Mouse (Mus musculus): Measurements from ENCODE around the gene Zic2. TPM values are rescaled to one million over a fixed set of nuclear protein-coding genes. Genes with fewer than 3 reads are reported as not detected.

Gene Zic2
- polyA plus RNA-seq, 1 experiment from 2014 or later = 12.9 TPM

DNA sequence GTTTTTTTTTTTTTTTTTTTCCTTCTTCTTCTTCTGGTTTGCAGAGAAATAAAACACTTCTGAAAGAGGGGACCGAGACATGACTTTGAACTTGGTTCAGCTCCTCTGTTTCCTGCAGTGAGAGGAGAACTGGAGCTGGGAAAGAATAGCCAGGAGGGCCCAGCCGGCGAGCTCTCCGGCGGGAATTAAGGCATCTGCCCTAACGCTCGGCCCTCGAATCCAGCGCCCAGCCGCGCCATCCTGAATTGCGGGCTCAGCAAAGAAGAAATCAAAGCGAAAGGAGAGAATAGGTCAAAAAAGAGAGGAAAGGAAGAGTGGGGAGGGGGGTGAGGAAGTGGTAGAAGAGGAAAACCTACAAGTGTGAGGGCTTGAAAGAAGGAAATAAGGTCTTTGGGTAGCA is 3.1 kb upstream of the Zic2 start:
- H3K4me1 ChIP-seq (replicated peaks) = peaks cover 15% of the 10 kb centered on the region
- no peak for ATAC-seq (ENCODE audit: low FRiP score, low read depth)
- H3K27ac ChIP-seq (replicated peaks) = peak overlapping the region; percentile 97
- no peaks in the 10 kb centered on the region for H3K36me3 ChIP-seq
- peaks cover 50% of the 10 kb centered on the region for H3K27me3 ChIP-seq
- H3K9ac ChIP-seq = peak overlapping the region; percentile 39; the same call in 1 of the 2 replicates
- no peaks in the 10 kb centered on the region for H3K9me3 ChIP-seq
- peak overlapping the region; percentile 55 for H3K4me3 ChIP-seq
- H3K4me2 ChIP-seq = peak overlapping the region; percentile 55
- 2% methylated on average over 13 of the region's 13 CpGs for WGBS

- H3K9ac ChIP-seq = peak overlapping the region; percentile 39; the same call in 1 of the 2 replicates
- 14% methylated on average over 5 of the region's 5 CpGs for WGBS
- H3K27ac ChIP-seq (replicated peaks) = peak overlapping the region; percentile 97
- no peaks in the 10 kb centered on the region for H3K36me3 ChIP-seq
- H3K4me1 ChIP-seq (replicated peaks) = peaks cover 15% of the 10 kb centered on the region
- H3K9me3 ChIP-seq = no peaks in the 10 kb centered on the region
- no peak for ATAC-seq (ENCODE audit: low FRiP score, low read depth)
- peak overlapping the region; percentile 55 for H3K4me3 ChIP-seq
- peak overlapping the region; percentile 55 for H3K4me2 ChIP-seq
- peaks cover 46% of the 10 kb centered on the region for H3K27me3 ChIP-seq
Observed at GRCm38 (mm10) chr14:122472647-122473046, 2.6 kb upstream of the Zic2 start.

DNA sequence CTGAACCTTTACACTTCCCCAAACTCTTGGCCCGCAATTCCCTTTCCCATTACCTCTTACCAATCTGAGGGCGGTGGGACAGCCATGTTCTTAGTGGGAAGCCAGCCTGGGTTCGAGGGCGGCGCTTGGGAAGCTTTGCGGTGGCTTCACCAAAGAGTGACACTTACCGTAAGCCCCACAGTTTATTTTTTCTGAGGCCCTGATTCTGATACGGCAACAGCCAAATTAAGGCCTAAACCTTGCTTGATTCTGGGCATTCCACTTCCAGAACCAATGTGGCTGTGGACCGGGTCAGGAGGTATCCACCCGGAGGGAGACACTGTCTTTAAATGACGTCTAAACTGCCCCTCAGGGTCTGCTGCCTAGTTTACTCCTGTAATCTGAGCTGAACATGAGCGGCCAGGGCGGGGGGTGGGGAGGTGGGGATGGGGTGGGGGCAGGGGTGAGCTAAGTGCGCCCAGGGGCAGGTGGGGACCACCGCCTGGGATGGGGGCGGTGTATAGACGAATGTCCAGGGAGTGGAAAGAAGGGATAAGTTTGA is 2.0 kb upstream of the Zic2 start:
- 5% methylated on average over 17 of the region's 17 CpGs for WGBS
- Histone ChIP-seq H3K9ac (peak overlapping the region; percentile 39; the same call in 1 of the 2 replicates), H3K9me3 (no peaks in the 10 kb centered on the region), H3K36me3 (no peaks in the 10 kb centered on the region), H3K4me3 (peak overlapping the region; percentile 55), H3K4me2 (peak overlapping the region; percentile 55), H3K27ac (replicated peaks) (peak overlapping the region; percentile 97), H3K27me3 (peaks cover 44% of the 10 kb centered on the region), H3K4me1 (replicated peaks) (peaks cover 15% of the 10 kb centered on the region)
- no peak for ATAC-seq (ENCODE audit: low FRiP score, low read depth)

- peak; percentile 82 for ATAC-seq (ENCODE audit: low FRiP score, low read depth)
Observed at GRCm38 (mm10) chr14:122474041-122474890, 969 bp upstream of the Zic2 start.

DNA sequence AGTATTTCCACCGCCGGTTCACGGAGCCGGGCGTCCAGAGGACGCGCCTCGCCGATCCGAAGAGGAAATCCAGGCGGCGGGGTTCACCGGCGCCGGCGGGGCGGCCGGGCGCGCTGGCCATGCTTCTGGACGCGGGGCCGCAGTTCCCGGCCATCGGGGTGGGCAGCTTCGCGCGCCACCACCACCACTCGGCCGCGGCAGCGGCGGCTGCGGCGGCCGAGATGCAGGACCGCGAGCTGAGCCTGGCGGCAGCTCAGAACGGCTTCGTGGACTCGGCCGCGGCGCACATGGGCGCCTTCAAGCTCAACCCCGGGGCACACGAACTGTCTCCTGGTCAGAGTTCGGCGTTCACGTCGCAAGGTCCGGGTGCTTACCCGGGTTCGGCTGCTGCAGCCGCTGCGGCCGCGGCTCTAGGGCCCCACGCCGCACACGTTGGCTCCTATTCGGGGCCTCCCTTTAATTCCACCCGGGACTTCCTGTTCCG is 364 bp downstream of the Zic2 start:
- H3K9ac ChIP-seq = peak overlapping the region; percentile 59
- no peaks in the 10 kb centered on the region for H3K36me3 ChIP-seq
- ATAC-seq (ENCODE audit: low FRiP score, low read depth) = peak; percentile 12; the same call in 1 of the 2 replicates
- under 1% methylated on average over 64 of the region's 65 CpGs for WGBS
- H3K4me2 ChIP-seq = peak overlapping the region; percentile 55
- H3K4me1 ChIP-seq (replicated peaks) = peaks cover 15% of the 10 kb centered on the region
- no peaks in the 10 kb centered on the region for H3K9me3 ChIP-seq
- H3K27ac ChIP-seq (replicated peaks) = peak overlapping the region; percentile 97
- peaks cover 34% of the 10 kb centered on the region for H3K27me3 ChIP-seq
- peak overlapping the region; percentile 55 for H3K4me3 ChIP-seq

More at GRCm38 (mm10) chr14:122474041-122474890, 969 bp upstream of the Zic2 start:
- H3K4me3 ChIP-seq = peak overlapping the region; percentile 55
- no peaks in the 10 kb centered on the region for H3K9me3 ChIP-seq
- H3K4me1 ChIP-seq (replicated peaks) = peaks cover 15% of the 10 kb centered on the region
- peak overlapping the region; percentile 54 for H3K9ac ChIP-seq
- H3K36me3 ChIP-seq = no peaks in the 10 kb centered on the region
- H3K27ac ChIP-seq (replicated peaks) = peak overlapping the region; percentile 97
- H3K4me2 ChIP-seq = peak overlapping the region; percentile 55
- 1% methylated on average over 57 of the region's 57 CpGs for WGBS
- peaks cover 42% of the 10 kb centered on the region for H3K27me3 ChIP-seq

- under 1% methylated on average over 61 of the region's 62 CpGs for WGBS
- Histone ChIP-seq H3K4me2 (peak overlapping the region; percentile 55), H3K9me3 (no peaks in the 10 kb centered on the region), H3K27me3 (peaks cover 30% of the 10 kb centered on the region), H3K36me3 (no peaks in the 10 kb centered on the region), H3K4me1 (replicated peaks) (peaks cover 15% of the 10 kb centered on the region), H3K4me3 (peak overlapping the region; percentile 55), H3K9ac (peak overlapping the region; percentile 59), H3K27ac (replicated peaks) (peak overlapping the region; percentile 97)
- no peak for ATAC-seq (ENCODE audit: low FRiP score, low read depth)
Observed at GRCm38 (mm10) chr14:122476041-122476821, 996 bp downstream of the Zic2 start.

DNA sequence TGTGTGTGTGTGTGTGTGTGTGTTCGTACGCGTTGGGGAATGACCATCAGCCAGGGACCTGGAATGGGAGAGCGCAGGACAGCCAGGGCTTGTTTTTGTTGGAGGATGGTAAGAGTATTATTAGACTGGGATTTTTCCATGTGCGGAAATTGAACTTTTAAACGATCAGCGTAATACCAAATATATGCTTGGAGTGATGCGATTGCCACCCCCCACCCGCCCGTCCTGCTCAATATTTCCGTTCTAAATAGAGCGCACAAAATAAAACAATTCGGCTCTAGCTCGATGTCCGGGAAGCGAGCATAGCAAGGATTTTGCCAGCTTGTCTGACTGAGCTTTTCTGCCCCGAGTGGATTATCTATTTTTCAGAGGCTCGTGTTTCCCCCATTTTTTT is 1.6 kb downstream of the Zic2 start:
- Histone ChIP-seq H3K4me2 (peak overlapping the region; percentile 55), H3K4me1 (replicated peaks) (peaks cover 15% of the 10 kb centered on the region), H3K27ac (replicated peaks) (peak overlapping the region; percentile 97), H3K36me3 (no peaks in the 10 kb centered on the region), H3K9me3 (no peaks in the 10 kb centered on the region), H3K4me3 (peak overlapping the region; percentile 55), H3K27me3 (peaks cover 28% of the 10 kb centered on the region), H3K9ac (peak overlapping the region; percentile 59)
- WGBS = under 1% methylated on average over 18 of the region's 18 CpGs
- no peak for ATAC-seq (ENCODE audit: low FRiP score, low read depth)

DNA sequence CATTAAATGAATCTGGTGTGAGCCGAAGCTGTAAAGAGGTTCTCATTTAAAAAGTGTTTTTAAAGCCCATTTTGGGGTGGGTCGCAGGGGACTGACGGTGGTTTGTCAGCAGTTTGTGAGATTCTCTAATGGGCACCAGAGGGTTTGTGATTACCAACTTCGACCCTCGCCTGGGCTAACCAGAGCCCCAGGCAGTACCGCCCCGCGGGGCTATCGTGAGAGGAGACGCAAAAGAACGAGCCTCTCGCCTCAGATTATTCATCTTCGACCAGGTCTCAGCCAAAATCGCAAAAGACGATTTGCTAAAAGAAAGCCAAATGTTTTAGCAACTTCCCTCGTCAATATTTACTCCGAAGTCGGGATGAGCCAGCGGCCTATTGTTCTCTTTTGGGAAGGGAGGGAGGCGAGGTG is 2.0 kb downstream of the Zic2 start:
- ATAC-seq (ENCODE audit: low FRiP score, low read depth) = no peak

GRCm38 (mm10) chr14:122477971-122478573 is 2.8 kb downstream of the Zic2 start:
- H3K4me2 ChIP-seq = peak overlapping the region; percentile 55
- no peaks in the 10 kb centered on the region for H3K36me3 ChIP-seq
- H3K9me3 ChIP-seq = no peaks in the 10 kb centered on the region
- ATAC-seq (ENCODE audit: low FRiP score, low read depth) = no peak
- 3% methylated on average over 9 of the region's 9 CpGs for WGBS
- peaks cover 15% of the 10 kb centered on the region for H3K4me1 ChIP-seq (replicated peaks)
- peak overlapping the region; percentile 97 for H3K27ac ChIP-seq (replicated peaks)
- H3K4me3 ChIP-seq = peak overlapping the region; percentile 55
- H3K9ac ChIP-seq = peak overlapping the region; percentile 59
- H3K27me3 ChIP-seq = peaks cover 24% of the 10 kb centered on the region

More for the DNA sequence above, 2.0 kb downstream of the Zic2 start:
- Histone ChIP-seq H3K4me3 (peak overlapping the region; percentile 55), H3K27ac (replicated peaks) (peak overlapping the region; percentile 97), H3K27me3 (peaks cover 28% of the 10 kb centered on the region), H3K4me2 (peak overlapping the region; percentile 55), H3K9me3 (no peaks in the 10 kb centered on the region), H3K9ac (peak overlapping the region; percentile 59), H3K4me1 (replicated peaks) (peaks cover 15% of the 10 kb centered on the region), H3K36me3 (no peaks in the 10 kb centered on the region)
- WGBS = 1% methylated on average over 20 of the region's 20 CpGs

GRCm38 (mm10) chr14:122478574-122479011 is 3.4 kb downstream of the Zic2 start:
- peak overlapping the region; percentile 59 for H3K9ac ChIP-seq
- no peak for ATAC-seq (ENCODE audit: low FRiP score, low read depth)
- peak overlapping the region; percentile 55 for H3K4me3 ChIP-seq
- peak overlapping the region; percentile 97 for H3K27ac ChIP-seq (replicated peaks)
- H3K27me3 ChIP-seq = peaks cover 24% of the 10 kb centered on the region
- peak overlapping the region; percentile 55 for H3K4me2 ChIP-seq
- under 1% methylated on average over 22 of the region's 22 CpGs for WGBS
- no peaks in the 10 kb centered on the region for H3K36me3 ChIP-seq
- no peaks in the 10 kb centered on the region for H3K9me3 ChIP-seq
- H3K4me1 ChIP-seq (replicated peaks) = peaks cover 15% of the 10 kb centered on the region

- H3K27me3 ChIP-seq = peaks cover 33% of the 10 kb centered on the region
- H3K4me2 ChIP-seq = peak overlapping the region; percentile 48
- H3K27ac ChIP-seq (replicated peaks) = no peak overlapping the region
- H3K9me3 ChIP-seq = no peaks in the 10 kb centered on the region
- peaks cover 14% of the 10 kb centered on the region for H3K4me1 ChIP-seq (replicated peaks)
- H3K9ac ChIP-seq = no peak overlapping the region
- peak overlapping the region; percentile 55 for H3K4me3 ChIP-seq
- ATAC-seq (ENCODE audit: low FRiP score, low read depth) = no peak
- 13% methylated on average over 17 of the region's 17 CpGs for WGBS
- no peaks in the 10 kb centered on the region for H3K36me3 ChIP-seq
Observed at GRCm38 (mm10) chr14:122479461-122480109, 4.3 kb downstream of the Zic2 start.

All from hindbrain, embryonic 15.5 days (tissue).